Mouse (Mus musculus) hindbrain, embryonic 14.5 days (tissue): ENCODE results near the gene Etv6. TPM values are rescaled to one million over a fixed set of nuclear protein-coding genes. Genes with fewer than 3 reads are reported as not detected.

Experiments
- ATAC-seq: fragments of 200-750 bp; cut with Nextera tagmentation; 2 replicates; pipeline ENCODE4 v1.8.0; 2017; ENCODE audit warnings: moderate number of reproducible peaks, mild to moderate bottlenecking, moderate TSS enrichment, moderate library complexity; ENCODE audit not compliant: low FRiP score
- DNase-seq: peaks from one replicate; pipeline ENCODE4 v3.0.0-alpha.2; 2015; ENCODE audit warnings: low spot score
- H3K27ac ChIP-seq: fragments of 300-500 bp; sonication (generic); 2 replicates; pipeline ENCODE4 v1.5.1; 2014; ENCODE audit warnings: mild to moderate bottlenecking, moderate library complexity
- H3K27me3 ChIP-seq: fragments of 300-500 bp; sonication (generic); 2 replicates; pipeline ENCODE4 v1.6.1; 2014; ENCODE audit warnings: mild to moderate bottlenecking, low read length, mixed read lengths; ENCODE audit not compliant: control insufficient read depth, insufficient read depth
- H3K36me3 ChIP-seq: fragments of 300-500 bp; sonication (generic); replicated peaks from 2 replicates; pipeline ENCODE4 v1.6.1; 2014; ENCODE audit not compliant: control insufficient read depth, insufficient read depth
- H3K4me1 ChIP-seq: fragments of 300-500 bp; sonication (generic); replicated peaks from 2 replicates; pipeline ENCODE4 v1.6.1; 2014; ENCODE audit warnings: antibody characterized with exemption, low read length, mixed read lengths; ENCODE audit not compliant: control insufficient read depth, insufficient read depth
- H3K4me2 ChIP-seq: fragments of 300-500 bp; sonication (generic); replicated peaks from 2 replicates; pipeline ENCODE4 v1.6.1; 2014; ENCODE audit warnings: mild to moderate bottlenecking, moderate library complexity
- H3K4me3 ChIP-seq: fragments of 300-500 bp; sonication (generic); replicated peaks from 2 replicates; pipeline ENCODE4 v1.5.1; 2014; ENCODE audit warnings: mild to moderate bottlenecking, low read length
- H3K9ac ChIP-seq: fragments of 300-500 bp; sonication (generic); 2 replicates; pipeline ENCODE4 v1.6.1; 2014
- H3K9me3 ChIP-seq: fragments of 300-500 bp; sonication (generic); 2 replicates; pipeline ENCODE4 v1.6.1; 2016; ENCODE audit warnings: low read length; ENCODE audit not compliant: control insufficient read depth
- WGBS: fragments of 180-500 bp; shearing (Covaris S2); extraction: QIAGEN DNeasy Blood & Tissue Kit; methylation state at CpG from one replicate; pipeline ENCODE4 v1.1.7; 2014; 5-methylcytosine and 5-hydroxymethylcytosine counted together
- polyA plus RNA-seq: library from polyadenylated mRNA; unstranded; fragments of >200 nt; fragmentation: Nextera tagmentation; extraction: Ambion mirVana; gene quantifications from 2 replicates; pipeline ENCODE4 v1.2.1, GENCODE M21; 2014

The Etv6 gene
- polyA plus RNA-seq, 1 experiment from 2014 or later: 6.8 TPM

GRCm38 (mm10) chr6:134243119-134243518 is 207.6 kb downstream of the Etv6 start:
- ATAC-seq: no peak
- no peak for DNase-seq
- Histone ChIP-seq H3K4me2 (no peak overlapping the region), H3K27ac (no peak overlapping the region), H3K27me3 (no peaks in the 10 kb centered on the region), H3K9me3 (no peaks in the 10 kb centered on the region), H3K4me3 (no peak overlapping the region), H3K4me1 (no peaks in the 10 kb centered on the region), H3K36me3 (no peaks in the 10 kb centered on the region), H3K9ac (no peak overlapping the region)
- 58% methylated on average over 3 of the region's 3 CpGs for WGBS

GRCm38 (mm10) chr6:134243546-134243945 is 208.0 kb downstream of the Etv6 start:
- Histone ChIP-seq H3K9ac (no peak overlapping the region), H3K4me2 (no peak overlapping the region), H3K9me3 (no peaks in the 10 kb centered on the region), H3K36me3 (0 out of 2 replicates have a peak, but pooled peaks cover 3% of the 10 kb centered on the region), H3K4me1 (no peaks in the 10 kb centered on the region), H3K4me3 (no peak overlapping the region), H3K27ac (no peak overlapping the region), H3K27me3 (no peaks in the 10 kb centered on the region)
- DNase-seq (no peak), ATAC-seq (no peak)
- 85% methylated on average over 4 of the region's 4 CpGs for WGBS

GRCm38 (mm10) chr6:134244071-134244470 is 208.6 kb downstream of the Etv6 start:
- Histone ChIP-seq H3K9me3 (no peaks in the 10 kb centered on the region), H3K27ac (no peak overlapping the region), H3K4me3 (no peak overlapping the region), H3K4me1 (no peaks in the 10 kb centered on the region), H3K36me3 (0 out of 2 replicates have a peak, but pooled peaks cover 7% of the 10 kb centered on the region), H3K4me2 (no peak overlapping the region), H3K9ac (no peak overlapping the region), H3K27me3 (no peaks in the 10 kb centered on the region)
- DNase-seq (no peak), ATAC-seq (no peak)
- WGBS: 92% methylated on average over 4 of the region's 4 CpGs

- Histone ChIP-seq H3K4me3 (no peak overlapping the region), H3K9ac (no peak overlapping the region), H3K4me2 (no peak overlapping the region), H3K27me3 (no peaks in the 10 kb centered on the region), H3K36me3 (peaks cover 12% of the 10 kb centered on the region; the same call in 1 of the 2 replicates), H3K27ac (no peak overlapping the region), H3K4me1 (no peaks in the 10 kb centered on the region), H3K9me3 (no peaks in the 10 kb centered on the region)
- 66% methylated on average over 2 of the region's 2 CpGs for WGBS
- no peak for ATAC-seq
- no peak for DNase-seq
Observed at GRCm38 (mm10) chr6:134246109-134246508, 210.6 kb downstream of the Etv6 start.

GRCm38 (mm10) chr6:134247324-134247723 is 211.8 kb downstream of the Etv6 start:
- Histone ChIP-seq H3K4me3 (no peak overlapping the region), H3K9ac (no peak overlapping the region), H3K27me3 (no peaks in the 10 kb centered on the region), H3K9me3 (no peaks in the 10 kb centered on the region), H3K36me3 (peaks cover 12% of the 10 kb centered on the region; the same call in 1 of the 2 replicates), H3K4me2 (no peak overlapping the region), H3K27ac (no peak overlapping the region), H3K4me1 (no peaks in the 10 kb centered on the region)
- DNase-seq (no peak), ATAC-seq (no peak)
- 94% methylated on average over 9 of the region's 9 CpGs for WGBS

GRCm38 (mm10) chr6:134248720-134249119 is 213.2 kb downstream of the Etv6 start:
- H3K9ac ChIP-seq: no peak overlapping the region
- 86% methylated on average over 19 of the region's 19 CpGs for WGBS
- H3K27ac ChIP-seq: no peak overlapping the region
- peak; percentile 50; the same call in 1 of the 2 replicates for ATAC-seq
- no peaks in the 10 kb centered on the region for H3K9me3 ChIP-seq
- no peak overlapping the region for H3K4me2 ChIP-seq
- no peaks in the 10 kb centered on the region for H3K27me3 ChIP-seq
- no peak for DNase-seq
- H3K36me3 ChIP-seq: peaks cover 12% of the 10 kb centered on the region; the same call in 1 of the 2 replicates
- no peaks in the 10 kb centered on the region for H3K4me1 ChIP-seq
- H3K4me3 ChIP-seq: no peak overlapping the region

- Histone ChIP-seq H3K9ac (no peak overlapping the region), H3K36me3 (peaks cover 12% of the 10 kb centered on the region; the same call in 1 of the 2 replicates)
- WGBS: 83% methylated on average over 5 of the region's 5 CpGs
Observed at GRCm38 (mm10) chr6:134250764-134251163, 215.3 kb downstream of the Etv6 start.

GRCm38 (mm10) chr6:134251364-134251763 is 215.9 kb downstream of the Etv6 start:
- H3K9ac ChIP-seq: no peak overlapping the region
- no peaks in the 10 kb centered on the region for H3K9me3 ChIP-seq
- no peak overlapping the region for H3K4me2 ChIP-seq
- H3K27ac ChIP-seq: no peak overlapping the region
- no peak overlapping the region for H3K4me3 ChIP-seq
- DNase-seq (no peak), ATAC-seq (no peak)
- H3K27me3 ChIP-seq: no peaks in the 10 kb centered on the region
- 97% methylated on average over 8 of the region's 8 CpGs for WGBS
- no peaks in the 10 kb centered on the region for H3K4me1 ChIP-seq
- peaks cover 12% of the 10 kb centered on the region; the same call in 1 of the 2 replicates for H3K36me3 ChIP-seq

More at GRCm38 (mm10) chr6:134250764-134251163, 215.3 kb downstream of the Etv6 start:
- no peak overlapping the region for H3K4me3 ChIP-seq
- no peak for ATAC-seq
- H3K4me2 ChIP-seq: no peak overlapping the region
- H3K27ac ChIP-seq: no peak overlapping the region
- H3K9me3 ChIP-seq: no peaks in the 10 kb centered on the region
- no peaks in the 10 kb centered on the region for H3K4me1 ChIP-seq
- DNase-seq: no peak
- no peaks in the 10 kb centered on the region for H3K27me3 ChIP-seq

- 95% methylated on average over 8 of the region's 8 CpGs for WGBS
- no peak overlapping the region for H3K9ac ChIP-seq
- no peaks in the 10 kb centered on the region for H3K27me3 ChIP-seq
- no peak overlapping the region for H3K4me3 ChIP-seq
- H3K4me2 ChIP-seq: no peak overlapping the region
- no peak for DNase-seq
- peaks cover 12% of the 10 kb centered on the region; the same call in 1 of the 2 replicates for H3K36me3 ChIP-seq
- no peaks in the 10 kb centered on the region for H3K9me3 ChIP-seq
- no peak overlapping the region for H3K27ac ChIP-seq
- no peak for ATAC-seq
- no peaks in the 10 kb centered on the region for H3K4me1 ChIP-seq
Observed at GRCm38 (mm10) chr6:134252081-134252755, 216.7 kb downstream of the Etv6 start.
